Mouse (Mus musculus) stomach, postnatal 0 days (tissue): ENCODE results near the gene Zfp148.

ENCODE experiments used
- CTCF ChIP-seq: IDR thresholded peaks from 2 replicates; pipeline ENCODE4 v1.5.1; 2016; ENCODE audit warnings: antibody characterized with exemption, low read depth, mild to moderate bottlenecking, moderate library complexity
- EP300 ChIP-seq: optimal IDR thresholded peaks from 2 replicates; pipeline ENCODE3; 2016; ENCODE audit warnings: antibody characterized with exemption

DNA sequence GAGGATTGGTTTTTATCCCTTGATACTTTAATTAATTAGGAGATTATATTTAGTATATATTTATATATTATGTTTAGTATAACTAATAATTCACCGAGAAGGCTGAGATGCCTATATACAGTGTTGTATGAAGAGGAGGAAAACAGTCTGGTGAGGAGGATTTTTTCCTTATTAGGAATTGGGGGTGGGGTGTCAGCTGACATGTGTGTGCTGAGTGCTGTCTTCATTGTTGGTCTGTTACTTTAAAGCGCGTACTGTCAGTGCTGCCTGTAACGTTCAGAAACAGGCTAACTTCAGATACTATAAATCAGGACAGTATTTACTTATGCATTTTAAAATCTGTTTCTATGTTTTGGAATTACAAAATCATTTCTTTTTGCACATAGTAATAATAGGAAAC is 107.1 kb downstream of the Zfp148 start:
- TF ChIP-seq EP300: no peak
- no peak for TF ChIP-seq CTCF
